Mouse (Mus musculus) embryonic fibroblast, embryonic 13.5 days (primary cell): Measurements from ENCODE around the gene Dnah17.

Experiments used
- CTCF ChIP-seq: IDR thresholded peaks from 2 replicates; pipeline ENCODE4 v1.5.1; 2011; ENCODE audit warnings: mild to moderate bottlenecking, control low read depth, low read length, moderate library complexity, borderline replicate concordance; ENCODE audit not compliant: insufficient read depth
- POLR2A ChIP-seq: IDR thresholded peaks from 2 replicates; pipeline ENCODE4 v1.6.1; 2011; ENCODE audit warnings: low read depth, mild to moderate bottlenecking, control low read depth, low read length, moderate library complexity

DNA sequence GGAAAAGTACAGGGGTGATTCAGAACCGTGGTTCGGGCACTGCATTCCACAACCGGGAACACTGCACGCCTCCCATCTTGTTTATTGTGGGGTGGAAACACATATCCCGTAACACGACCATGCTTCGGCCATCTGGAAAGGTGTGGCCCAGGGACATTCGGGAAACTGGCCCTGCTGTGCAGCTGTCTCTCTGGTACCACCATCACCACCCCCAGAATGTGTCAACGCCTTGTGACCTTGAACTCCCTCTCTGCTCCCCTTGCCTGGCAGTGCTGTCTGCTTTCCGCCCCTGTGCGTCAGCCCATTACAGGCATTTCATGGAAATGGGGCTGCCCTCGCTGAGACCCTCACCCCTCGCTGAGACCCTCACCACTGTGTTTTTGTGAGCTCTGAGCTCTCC is 96.0 kb downstream of the Dnah17 start:
- TF ChIP-seq CTCF (no peak), POLR2A (no peak)
